Mouse (Mus musculus) hindbrain, embryonic 14.5 days (tissue): ENCODE results near the gene Thsd7b. TPM values are rescaled to one million over a fixed set of nuclear protein-coding genes. Genes with fewer than 3 reads are reported as not detected.

Experiments used
- ATAC-seq: fragments of 200-750 bp; cut with Nextera tagmentation; 2 replicates; pipeline ENCODE4 v1.8.0; 2017; ENCODE audit warnings: moderate number of reproducible peaks, mild to moderate bottlenecking, moderate TSS enrichment, moderate library complexity; ENCODE audit not compliant: low FRiP score
- DNase-seq: peaks from one replicate; pipeline ENCODE4 v3.0.0-alpha.2; 2015; ENCODE audit warnings: low spot score
- H3K27ac ChIP-seq: fragments of 300-500 bp; sonication (generic); 2 replicates; pipeline ENCODE4 v1.5.1; 2014; ENCODE audit warnings: mild to moderate bottlenecking, moderate library complexity
- H3K27me3 ChIP-seq: fragments of 300-500 bp; sonication (generic); 2 replicates; pipeline ENCODE4 v1.6.1; 2014; ENCODE audit warnings: mild to moderate bottlenecking, low read length, mixed read lengths; ENCODE audit not compliant: control insufficient read depth, insufficient read depth
- H3K36me3 ChIP-seq: fragments of 300-500 bp; sonication (generic); replicated peaks from 2 replicates; pipeline ENCODE4 v1.6.1; 2014; ENCODE audit not compliant: control insufficient read depth, insufficient read depth
- H3K4me1 ChIP-seq: fragments of 300-500 bp; sonication (generic); replicated peaks from 2 replicates; pipeline ENCODE4 v1.6.1; 2014; ENCODE audit warnings: antibody characterized with exemption, low read length, mixed read lengths; ENCODE audit not compliant: control insufficient read depth, insufficient read depth
- H3K4me2 ChIP-seq: fragments of 300-500 bp; sonication (generic); replicated peaks from 2 replicates; pipeline ENCODE4 v1.6.1; 2014; ENCODE audit warnings: mild to moderate bottlenecking, moderate library complexity
- H3K4me3 ChIP-seq: fragments of 300-500 bp; sonication (generic); replicated peaks from 2 replicates; pipeline ENCODE4 v1.5.1; 2014; ENCODE audit warnings: mild to moderate bottlenecking, low read length
- H3K9ac ChIP-seq: fragments of 300-500 bp; sonication (generic); 2 replicates; pipeline ENCODE4 v1.6.1; 2014
- H3K9me3 ChIP-seq: fragments of 300-500 bp; sonication (generic); 2 replicates; pipeline ENCODE4 v1.6.1; 2016; ENCODE audit warnings: low read length; ENCODE audit not compliant: control insufficient read depth
- WGBS: fragments of 180-500 bp; shearing (Covaris S2); extraction: QIAGEN DNeasy Blood & Tissue Kit; methylation state at CpG from one replicate; pipeline ENCODE4 v1.1.7; 2014; 5-methylcytosine and 5-hydroxymethylcytosine counted together
- polyA plus RNA-seq: library from polyadenylated mRNA; unstranded; fragments of >200 nt; fragmentation: Nextera tagmentation; extraction: Ambion mirVana; gene quantifications from 2 replicates; pipeline ENCODE4 v1.2.1, GENCODE M21; 2014

Gene Thsd7b
- polyA plus RNA-seq, 1 experiment from 2014 or later: 12.5 TPM

DNA sequence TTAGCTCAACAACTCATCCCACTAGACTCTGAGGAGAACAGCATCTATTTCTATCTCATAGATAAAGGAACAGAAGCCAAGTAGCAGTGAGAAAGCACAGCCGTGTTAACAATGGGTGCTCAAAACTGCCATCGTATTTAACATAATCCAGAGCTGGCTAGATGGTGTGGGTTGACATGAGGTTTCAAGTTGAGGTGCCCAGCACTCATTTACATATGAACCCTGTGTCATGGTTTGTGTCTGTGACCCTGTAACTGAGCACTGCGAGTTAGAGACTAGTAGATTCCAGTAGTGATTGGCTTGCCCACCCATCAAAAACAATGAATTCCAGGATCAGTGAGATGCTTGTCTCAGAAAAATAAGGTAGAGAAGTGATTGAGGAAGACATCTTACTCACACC lies 270.1 kb downstream of the Thsd7b start:
- Histone ChIP-seq H3K27me3 (no peaks in the 10 kb centered on the region), H3K9ac (no peak overlapping the region), H3K4me3 (no peak overlapping the region), H3K36me3 (no peaks in the 10 kb centered on the region), H3K4me1 (no peaks in the 10 kb centered on the region; the same call in 1 of the 2 replicates), H3K27ac (no peak overlapping the region), H3K4me2 (no peak overlapping the region), H3K9me3 (no peaks in the 10 kb centered on the region)
- no peak for ATAC-seq
- 84% methylated on average over 3 of the region's 3 CpGs for WGBS
- DNase-seq: no peak

DNA sequence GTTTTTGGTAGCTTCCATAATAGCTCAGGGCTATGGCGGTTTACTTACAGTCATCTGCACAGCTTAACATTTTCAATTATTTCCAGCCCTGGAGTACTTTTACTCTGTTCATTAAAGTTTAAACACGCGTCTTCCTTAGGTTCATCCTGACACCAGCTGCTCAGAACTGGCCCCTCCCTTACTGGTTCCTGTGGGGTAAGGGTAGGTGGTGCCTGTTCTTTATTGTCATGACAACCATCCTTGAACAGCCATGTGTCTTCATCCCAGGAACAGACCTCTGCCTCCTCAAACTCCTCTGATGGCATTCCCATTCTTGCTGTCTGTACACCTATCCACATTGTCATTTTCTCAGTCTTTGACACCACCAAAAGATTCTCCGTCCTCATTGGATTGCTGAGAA lies 285.0 kb downstream of the Thsd7b start:
- no peak overlapping the region for H3K9ac ChIP-seq
- no peaks in the 10 kb centered on the region for H3K36me3 ChIP-seq
- no peak overlapping the region for H3K27ac ChIP-seq
- H3K27me3 ChIP-seq: no peaks in the 10 kb centered on the region
- DNase-seq (no peak), ATAC-seq (0 out of 2 replicates have a peak, but pooled peaks have one; percentile 31)
- WGBS: 87% methylated on average over 4 of the region's 4 CpGs
- no peak overlapping the region for H3K4me2 ChIP-seq
- H3K4me3 ChIP-seq: no peak overlapping the region
- H3K4me1 ChIP-seq: 0 out of 2 replicates have a peak, but pooled peaks cover 4% of the 10 kb centered on the region
- peaks cover 7% of the 10 kb centered on the region; the same call in 1 of the 2 replicates for H3K9me3 ChIP-seq

- 91% methylated on average over 4 of the region's 4 CpGs for WGBS
Measured at GRCm38 (mm10) chr1:129559137-129559536, 286.0 kb downstream of the Thsd7b start.

GRCm38 (mm10) chr1:129559812-129560211 lies 286.7 kb downstream of the Thsd7b start:
- Histone ChIP-seq H3K4me3 (no peak overlapping the region), H3K9me3 (no peaks in the 10 kb centered on the region), H3K4me1 (0 out of 2 replicates have a peak, but pooled peaks cover 4% of the 10 kb centered on the region), H3K27me3 (no peaks in the 10 kb centered on the region), H3K36me3 (no peaks in the 10 kb centered on the region), H3K9ac (no peak overlapping the region), H3K27ac (no peak overlapping the region), H3K4me2 (no peak overlapping the region)
- WGBS: 48% methylated on average over 3 of the region's 3 CpGs
- no peak for DNase-seq
- no peak for ATAC-seq

More at GRCm38 (mm10) chr1:129559137-129559536, 286.0 kb downstream of the Thsd7b start:
- no peak for DNase-seq
- H3K36me3 ChIP-seq: no peaks in the 10 kb centered on the region
- H3K27ac ChIP-seq: no peak overlapping the region
- no peak overlapping the region for H3K4me3 ChIP-seq
- H3K27me3 ChIP-seq: no peaks in the 10 kb centered on the region
- no peak overlapping the region for H3K9ac ChIP-seq
- no peak for ATAC-seq
- H3K9me3 ChIP-seq: no peaks in the 10 kb centered on the region
- H3K4me2 ChIP-seq: no peak overlapping the region
- H3K4me1 ChIP-seq: 0 out of 2 replicates have a peak, but pooled peaks cover 4% of the 10 kb centered on the region

DNA sequence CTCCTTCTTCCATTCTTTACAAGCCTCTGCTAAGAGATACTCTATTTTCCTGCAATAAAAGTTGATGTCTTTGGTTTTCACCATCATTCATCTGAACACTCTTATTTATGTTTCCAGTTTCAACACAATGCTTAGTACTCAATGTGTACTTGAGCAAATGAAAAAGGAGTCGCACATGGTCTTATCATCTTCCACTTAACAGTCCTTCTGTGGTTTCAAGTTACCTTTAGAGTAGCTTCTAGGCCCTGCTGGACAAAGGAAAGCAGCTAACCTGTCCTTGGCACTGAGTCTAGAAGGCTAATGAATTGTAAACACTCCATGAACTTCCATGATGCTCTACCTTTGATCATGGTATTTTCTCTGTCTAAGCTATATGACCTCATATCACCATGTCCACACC lies 289.6 kb downstream of the Thsd7b start:
- Histone ChIP-seq H3K27me3 (no peaks in the 10 kb centered on the region), H3K4me3 (no peak overlapping the region), H3K4me2 (no peak overlapping the region), H3K9me3 (no peaks in the 10 kb centered on the region), H3K4me1 (0 out of 2 replicates have a peak, but pooled peaks cover 4% of the 10 kb centered on the region), H3K36me3 (no peaks in the 10 kb centered on the region), H3K9ac (no peak overlapping the region), H3K27ac (no peak overlapping the region)
- WGBS: 93% methylated on average over 1 of the region's 1 CpGs
- ATAC-seq (no peak), DNase-seq (no peak)

- 88% methylated on average over 3 of the region's 3 CpGs for WGBS
Measured at GRCm38 (mm10) chr1:129570522-129570921, 297.4 kb downstream of the Thsd7b start.

DNA sequence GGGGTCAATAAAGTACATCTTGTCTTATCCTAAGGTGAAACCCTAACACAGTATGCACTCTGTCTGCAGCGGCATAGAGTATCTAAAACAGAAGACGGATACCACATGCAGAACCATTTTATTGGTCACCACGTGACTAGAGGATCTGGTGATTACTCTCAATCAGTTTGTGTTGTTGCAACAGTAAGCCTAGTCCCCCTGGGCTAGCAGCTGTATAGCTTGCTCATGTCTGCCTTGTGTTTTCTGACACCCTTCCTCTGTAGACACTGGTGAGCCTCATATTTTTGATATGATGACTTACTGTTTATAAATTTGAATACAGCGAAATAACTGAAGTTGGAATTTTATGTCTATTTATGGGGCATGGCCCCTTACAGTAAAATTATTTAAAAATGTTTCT lies 306.9 kb downstream of the Thsd7b start:
- no peak overlapping the region for H3K27ac ChIP-seq
- no peaks in the 10 kb centered on the region for H3K9me3 ChIP-seq
- no peak for ATAC-seq
- H3K4me2 ChIP-seq: no peak overlapping the region
- WGBS: 82% methylated on average over 4 of the region's 4 CpGs
- no peaks in the 10 kb centered on the region for H3K27me3 ChIP-seq
- no peaks in the 10 kb centered on the region for H3K36me3 ChIP-seq
- no peaks in the 10 kb centered on the region for H3K4me1 ChIP-seq
- no peak overlapping the region for H3K9ac ChIP-seq
- H3K4me3 ChIP-seq: no peak overlapping the region
- DNase-seq: no peak

More at GRCm38 (mm10) chr1:129570522-129570921, 297.4 kb downstream of the Thsd7b start:
- Histone ChIP-seq H3K36me3 (no peaks in the 10 kb centered on the region), H3K4me2 (no peak overlapping the region), H3K27me3 (no peaks in the 10 kb centered on the region), H3K9me3 (no peaks in the 10 kb centered on the region), H3K4me3 (no peak overlapping the region), H3K4me1 (no peaks in the 10 kb centered on the region), H3K9ac (no peak overlapping the region), H3K27ac (no peak overlapping the region)
- ATAC-seq: no peak
- DNase-seq: no peak

- Histone ChIP-seq H3K4me2 (no peak overlapping the region), H3K27ac (no peak overlapping the region), H3K9ac (no peak overlapping the region), H3K4me3 (no peak overlapping the region), H3K36me3 (no peaks in the 10 kb centered on the region), H3K27me3 (no peaks in the 10 kb centered on the region), H3K4me1 (no peaks in the 10 kb centered on the region), H3K9me3 (no peaks in the 10 kb centered on the region)
- ATAC-seq (no peak), DNase-seq (no peak)
- 71% methylated on average over 6 of the region's 6 CpGs for WGBS
Measured at GRCm38 (mm10) chr1:129586635-129587034, 313.5 kb downstream of the Thsd7b start.

DNA sequence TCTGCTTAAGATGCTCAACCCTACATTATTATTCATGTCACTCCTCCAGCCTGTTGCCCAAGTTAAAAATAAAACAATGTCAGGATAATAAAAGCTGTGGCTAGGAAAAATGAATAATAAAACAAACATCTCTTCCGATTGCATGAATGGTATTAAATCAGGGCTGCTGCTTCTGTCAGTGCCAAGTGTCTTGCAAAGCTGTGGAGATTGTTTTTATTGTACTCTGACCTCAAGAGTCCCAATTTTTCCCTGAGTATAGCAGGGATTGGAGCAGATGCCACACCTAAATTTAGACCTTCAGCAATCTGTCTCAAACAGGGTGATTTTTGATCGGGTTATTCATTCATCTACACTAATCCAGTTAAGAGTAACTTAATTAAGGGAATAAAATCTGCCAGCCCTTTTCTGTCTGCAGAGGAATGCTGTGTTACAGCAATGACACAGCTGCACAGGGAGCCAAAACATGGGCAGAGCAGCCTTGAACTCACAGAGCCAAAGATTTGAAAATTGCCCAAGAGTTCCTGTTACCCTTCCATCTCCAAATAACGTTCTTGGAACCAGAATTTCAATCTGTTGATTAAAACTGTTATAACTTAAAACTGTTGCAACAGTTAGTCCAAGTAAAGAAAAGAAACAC lies 316.4 kb downstream of the Thsd7b start:
- Histone ChIP-seq H3K27ac (no peak overlapping the region), H3K9me3 (no peaks in the 10 kb centered on the region), H3K4me1 (no peaks in the 10 kb centered on the region), H3K36me3 (no peaks in the 10 kb centered on the region), H3K9ac (no peak overlapping the region), H3K4me2 (no peak overlapping the region), H3K4me3 (no peak overlapping the region), H3K27me3 (no peaks in the 10 kb centered on the region)
- ATAC-seq: no peak
- 77% methylated on average over 3 of the region's 3 CpGs for WGBS
- DNase-seq: no peak
